Mouse (Mus musculus) CD8-positive naive resting alpha-beta T cell, adult 2 months (primary cell): ENCODE results near the gene Hoxd3.
A peak's percentile ranks its signal among the peaks of the same experiment; 100 is the strongest.

Experiments
- DNase-seq, 2 experiments: peaks; one replicate each; pipeline ENCODE4 v3.0.0; 2022; ENCODE audit warnings: low read depth in 2 of 2, low spot score in 2 of 2

Hoxd3 gene

DNA sequence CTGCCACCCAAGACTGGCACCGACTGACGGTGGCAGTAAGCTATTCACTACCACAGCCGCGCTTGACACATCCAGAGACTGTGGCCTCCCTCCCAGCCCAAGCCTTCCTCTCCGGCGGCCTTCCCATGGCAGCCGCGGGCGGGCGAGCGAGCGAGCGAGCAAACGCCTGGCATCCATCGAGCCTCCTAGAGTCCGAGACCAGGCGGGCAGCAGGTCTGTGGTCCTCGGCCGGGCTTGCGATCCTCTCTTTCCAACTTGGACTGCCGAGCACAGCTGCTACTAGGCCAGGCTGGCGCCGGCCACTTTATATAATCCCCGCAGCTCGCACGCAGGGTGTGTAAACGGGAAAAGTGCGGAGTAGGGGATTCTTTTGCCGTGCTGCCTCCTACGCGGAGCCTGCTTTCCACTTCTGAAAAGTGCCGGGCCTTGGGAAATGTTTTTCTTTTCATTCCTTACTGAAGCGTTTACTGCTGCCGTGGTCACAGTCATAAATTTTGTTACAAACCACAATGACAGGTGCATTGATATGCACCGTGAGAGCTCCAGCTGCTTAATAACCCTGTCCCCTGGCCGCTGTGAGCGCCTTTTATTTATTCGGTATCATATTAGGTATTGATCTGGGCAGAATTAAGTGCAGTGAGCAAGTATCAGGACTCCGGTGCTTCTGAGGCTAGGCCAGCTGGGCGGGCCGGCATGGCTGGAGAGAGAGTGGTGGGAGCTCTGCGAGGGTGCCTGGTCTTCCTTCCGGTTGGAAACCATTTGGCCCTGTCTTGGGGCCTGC, 28.8 kb downstream of the Hoxd3 start:
- DNase-seq: no peak

DNA sequence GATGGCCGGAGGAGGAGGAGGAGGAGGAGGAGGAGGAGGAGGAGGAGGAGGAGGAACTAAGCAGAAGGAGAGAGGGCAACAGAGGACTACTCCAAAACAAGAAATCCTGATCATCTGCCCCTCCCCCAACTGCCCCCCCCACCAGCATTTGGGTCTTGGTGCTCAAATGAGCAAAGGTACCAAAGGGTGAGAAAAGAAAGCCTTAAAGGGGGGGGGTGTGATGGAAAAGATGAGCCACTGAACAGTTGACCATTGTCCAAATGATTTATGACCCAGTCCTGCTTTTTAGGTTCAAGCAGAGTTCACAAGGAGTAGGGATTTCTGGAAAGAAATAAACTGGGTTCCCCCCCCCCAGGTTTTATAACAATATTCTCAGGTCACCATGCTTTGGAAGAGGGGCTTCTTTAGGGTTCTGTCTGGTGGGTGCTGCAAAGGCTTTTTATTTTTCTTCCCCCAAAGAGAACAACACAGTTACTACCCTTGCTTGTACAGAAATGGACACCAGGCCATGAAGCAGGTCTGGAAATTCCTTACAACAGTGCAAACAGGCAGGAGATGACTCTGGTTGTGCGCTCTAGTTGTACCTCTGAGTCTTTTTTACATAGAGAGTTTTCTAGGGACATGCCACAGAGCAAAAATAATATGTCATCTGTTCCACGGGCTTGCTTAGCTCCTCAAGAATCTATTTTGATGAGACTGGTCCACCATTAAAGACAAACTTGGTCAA, 29.7 kb downstream of the Hoxd3 start:
- DNase-seq: no peak

DNA sequence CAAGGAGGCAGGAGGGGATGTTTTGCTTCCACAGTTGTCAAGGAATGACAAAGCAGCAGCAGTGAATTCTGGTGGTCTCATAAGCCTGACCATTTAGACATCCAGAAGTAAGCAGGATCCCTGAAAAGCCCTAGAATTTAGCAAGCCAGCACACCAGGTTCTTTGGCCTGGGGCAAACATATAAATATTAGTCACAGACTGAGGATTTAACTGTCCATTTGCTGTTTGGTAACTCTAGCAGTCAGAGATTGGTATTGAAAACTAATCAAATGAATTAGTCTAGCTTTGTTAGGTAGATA, 30.2 kb downstream of the Hoxd3 start:
- DNase-seq: no peak

DNA sequence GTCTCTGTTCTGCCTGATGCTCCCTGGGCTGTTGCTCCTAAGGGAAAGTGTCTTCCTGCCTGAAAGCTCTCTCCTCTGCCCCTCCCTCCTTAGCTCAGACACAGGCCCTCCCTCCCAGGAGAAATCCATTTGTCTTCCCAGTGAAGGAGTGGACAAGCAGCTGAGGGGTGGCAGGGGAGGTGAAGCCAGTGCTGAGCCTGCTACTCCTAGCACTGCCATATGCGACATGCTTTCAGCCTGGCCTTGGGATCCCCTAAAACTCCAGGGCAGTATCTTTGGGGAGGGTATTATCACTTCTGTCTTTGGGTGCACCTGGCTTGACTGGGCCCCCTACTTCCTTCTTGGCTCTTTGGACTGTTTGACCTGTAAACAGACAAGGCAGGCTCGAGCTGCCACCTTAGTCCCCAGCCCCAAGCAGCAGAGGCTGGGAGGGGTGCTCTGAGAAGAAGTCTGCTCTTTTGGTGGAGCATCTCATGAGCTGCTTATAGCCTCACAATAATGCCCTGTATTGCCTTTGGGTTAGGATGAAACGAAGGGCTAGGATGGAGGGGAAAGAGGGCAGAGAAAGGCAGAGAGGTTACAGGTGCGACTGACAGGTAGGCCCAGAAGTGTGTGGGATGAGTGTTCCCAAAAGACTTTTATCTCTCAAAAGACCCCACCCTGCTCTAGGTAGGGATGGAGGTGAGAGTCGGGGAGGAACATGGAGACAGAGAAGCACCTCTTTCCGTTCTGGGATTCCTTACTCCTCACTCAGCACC, 34.0 kb downstream of the Hoxd3 start:
- DNase-seq: no peak

DNA sequence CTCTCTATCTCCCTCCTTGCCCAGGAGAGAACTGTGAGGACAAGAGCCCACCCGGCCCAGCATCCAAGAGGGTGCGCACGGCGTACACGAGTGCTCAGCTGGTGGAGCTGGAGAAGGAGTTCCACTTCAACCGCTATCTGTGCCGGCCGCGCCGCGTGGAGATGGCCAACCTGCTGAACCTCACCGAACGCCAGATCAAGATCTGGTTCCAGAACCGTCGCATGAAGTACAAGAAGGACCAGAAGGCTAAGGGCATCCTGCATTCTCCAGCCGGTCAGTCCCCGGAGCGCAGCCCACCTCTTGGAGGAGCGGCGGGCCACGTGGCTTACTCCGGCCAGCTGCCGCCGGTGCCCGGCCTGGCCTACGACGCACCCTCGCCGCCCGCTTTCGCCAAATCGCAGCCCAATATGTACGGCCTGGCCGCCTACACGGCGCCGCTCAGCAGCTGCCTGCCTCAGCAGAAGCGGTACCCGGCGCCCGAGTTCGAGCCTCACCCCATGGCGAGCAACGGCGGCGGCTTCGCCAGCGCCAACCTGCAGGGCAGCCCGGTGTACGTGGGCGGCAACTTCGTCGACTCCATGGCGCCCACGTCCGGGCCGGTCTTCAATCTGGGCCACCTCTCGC, 34.7 kb downstream of the Hoxd3 start:
- no peak for DNase-seq

DNA sequence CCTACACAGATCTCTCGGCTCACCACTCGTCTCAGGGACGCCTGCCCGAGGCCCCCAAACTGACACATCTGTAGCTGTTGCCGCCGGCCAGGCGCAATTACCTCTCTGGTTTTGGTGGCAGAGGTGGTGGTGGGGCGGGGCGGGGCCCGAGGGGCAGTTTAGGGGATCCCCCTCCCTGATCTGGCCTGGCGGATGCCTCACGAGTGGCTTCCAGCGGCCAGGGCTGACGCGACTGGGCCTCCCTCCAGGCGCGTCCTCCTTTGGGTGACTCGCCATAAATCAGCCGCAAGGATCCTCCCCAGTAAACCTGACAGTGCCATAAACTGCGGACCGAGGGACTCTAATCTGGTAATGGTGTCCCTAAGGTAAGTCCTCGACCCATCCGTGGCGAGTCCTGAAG, 35.3 kb downstream of the Hoxd3 start:
- no peak for DNase-seq

DNA sequence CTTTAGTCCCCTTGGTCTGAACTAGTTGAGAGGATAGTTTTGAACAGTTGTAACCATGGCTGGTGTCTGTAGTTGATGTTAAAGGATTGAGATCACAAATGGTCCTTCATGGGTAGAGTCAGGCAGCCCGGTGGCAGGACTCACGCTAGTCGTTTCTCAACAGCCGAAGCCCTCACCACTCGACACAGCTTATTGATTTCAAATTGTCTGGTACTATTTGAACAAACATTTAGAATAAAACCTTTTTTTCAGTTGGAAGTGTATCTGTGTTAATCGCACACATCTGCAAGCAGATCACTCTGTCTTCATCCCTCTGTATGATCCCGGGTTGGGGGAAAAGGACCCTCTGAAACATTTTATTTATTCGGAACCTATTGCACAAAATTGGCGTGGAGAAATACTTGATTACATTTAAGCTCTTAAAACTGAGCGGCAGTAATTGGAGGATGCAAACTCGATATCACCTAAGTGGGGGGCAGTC, 36.0 kb downstream of the Hoxd3 start:
- no peak for DNase-seq

DNA sequence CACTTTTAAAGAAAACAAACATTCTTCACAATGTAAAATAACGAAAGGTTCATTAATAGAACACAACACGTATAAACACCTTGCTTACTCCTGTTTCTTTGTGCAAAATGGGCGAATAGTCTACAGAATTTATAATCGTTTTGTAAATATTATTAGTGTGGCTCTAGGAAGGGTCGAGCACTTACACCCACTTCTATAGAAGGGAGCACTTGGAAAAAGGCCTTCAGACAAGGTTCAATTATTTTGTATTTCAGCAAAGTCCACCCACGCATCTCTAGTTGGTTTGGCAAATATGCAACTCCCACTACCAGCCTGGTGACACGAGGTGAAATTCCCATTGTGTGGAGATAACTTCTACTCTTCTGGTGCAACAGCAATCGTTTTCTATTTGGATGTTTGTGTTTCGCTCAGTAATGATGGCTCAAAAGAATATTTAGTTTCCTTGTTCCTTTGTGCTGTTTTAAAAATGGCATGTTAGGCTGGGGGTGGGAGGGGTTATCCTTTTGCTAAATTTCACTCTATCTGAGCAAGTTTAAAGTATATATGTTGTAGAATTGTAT, 36.8 kb downstream of the Hoxd3 start:
- no peak for DNase-seq

DNA sequence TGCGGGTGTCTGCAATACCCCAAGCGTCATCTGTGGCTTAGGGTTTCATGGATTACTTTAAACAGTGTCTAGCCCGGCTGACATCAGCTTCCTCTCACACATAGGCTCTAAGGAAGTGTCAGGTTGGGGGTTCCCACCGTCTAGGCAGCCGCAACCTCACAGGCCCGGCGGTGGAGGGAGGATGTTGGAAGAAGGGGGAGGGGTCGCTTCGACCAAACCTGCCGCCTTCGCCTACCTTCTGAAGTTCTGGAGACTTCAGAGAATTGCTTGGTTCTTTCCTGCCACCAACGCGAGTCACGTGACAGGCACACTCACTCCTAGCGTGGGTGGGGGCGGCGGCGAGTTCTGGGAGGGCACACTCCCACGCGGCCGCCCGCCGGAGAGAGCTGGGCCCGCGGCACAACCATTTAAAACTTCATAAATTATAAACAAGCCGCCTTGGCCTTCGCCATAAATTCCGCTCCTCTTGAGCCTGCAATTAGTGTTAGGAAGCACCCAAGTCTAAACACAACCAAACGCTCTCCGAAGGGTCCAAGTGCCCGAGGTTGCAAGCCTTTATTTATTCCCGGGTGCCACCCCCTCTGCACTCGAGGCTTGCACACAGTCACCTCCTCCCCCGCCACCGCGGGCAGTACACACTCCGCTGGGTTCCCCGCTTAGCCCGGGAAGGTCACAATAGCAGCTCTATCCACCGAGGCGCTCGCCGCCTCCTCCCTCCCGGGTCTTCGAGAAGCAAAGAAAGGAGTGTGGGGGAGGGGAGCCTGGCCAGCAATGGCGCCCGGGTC, 37.8 kb downstream of the Hoxd3 start:
- peak; percentile 43 to 59 for DNase-seq

DNA sequence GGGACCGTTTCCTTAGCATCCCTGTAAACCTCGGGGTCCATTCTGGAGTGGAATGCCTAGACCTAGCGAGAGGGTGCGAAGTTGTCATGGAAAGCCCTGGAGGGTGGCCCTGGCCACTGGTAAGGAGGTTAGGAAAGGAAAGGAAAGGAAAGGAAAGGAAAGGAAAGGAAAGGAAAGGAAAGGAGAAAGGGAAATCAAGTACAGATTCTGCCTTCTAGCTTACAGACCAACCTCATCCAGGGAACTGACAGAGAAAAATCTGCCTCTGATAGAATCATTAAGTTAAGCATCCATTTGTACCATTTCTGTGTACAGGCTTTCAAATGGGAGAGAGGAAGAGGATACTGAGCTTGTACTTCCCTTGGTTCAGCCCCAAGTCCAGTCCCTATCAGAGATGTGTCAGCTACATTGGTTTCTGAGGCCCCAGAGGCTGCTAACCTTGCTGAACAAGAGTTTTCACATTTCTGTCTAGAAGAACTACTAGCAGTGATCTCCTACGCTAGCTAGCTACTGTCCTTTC, 39.1 kb downstream of the Hoxd3 start:
- DNase-seq: no peak

DNA sequence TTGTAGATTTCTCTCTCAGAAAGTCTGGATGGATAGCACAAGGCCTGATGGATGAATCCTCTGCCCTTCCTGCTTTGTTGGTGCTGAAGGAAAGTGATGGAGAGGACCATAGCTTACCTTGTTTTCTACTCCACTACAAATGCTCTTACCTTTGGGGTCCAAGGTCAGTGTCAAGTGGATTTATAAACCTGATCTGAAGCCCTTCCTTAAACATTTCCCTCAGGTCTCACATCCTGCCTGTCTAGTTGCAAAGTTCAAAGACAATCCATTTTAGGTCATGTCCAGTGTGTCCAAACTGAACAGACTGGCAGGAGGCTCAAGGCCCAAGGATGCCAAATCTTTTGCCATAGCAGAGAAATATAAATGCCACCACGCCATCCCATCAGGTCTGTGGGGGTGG, 40.1 kb downstream of the Hoxd3 start:
- no peak for DNase-seq

DNA sequence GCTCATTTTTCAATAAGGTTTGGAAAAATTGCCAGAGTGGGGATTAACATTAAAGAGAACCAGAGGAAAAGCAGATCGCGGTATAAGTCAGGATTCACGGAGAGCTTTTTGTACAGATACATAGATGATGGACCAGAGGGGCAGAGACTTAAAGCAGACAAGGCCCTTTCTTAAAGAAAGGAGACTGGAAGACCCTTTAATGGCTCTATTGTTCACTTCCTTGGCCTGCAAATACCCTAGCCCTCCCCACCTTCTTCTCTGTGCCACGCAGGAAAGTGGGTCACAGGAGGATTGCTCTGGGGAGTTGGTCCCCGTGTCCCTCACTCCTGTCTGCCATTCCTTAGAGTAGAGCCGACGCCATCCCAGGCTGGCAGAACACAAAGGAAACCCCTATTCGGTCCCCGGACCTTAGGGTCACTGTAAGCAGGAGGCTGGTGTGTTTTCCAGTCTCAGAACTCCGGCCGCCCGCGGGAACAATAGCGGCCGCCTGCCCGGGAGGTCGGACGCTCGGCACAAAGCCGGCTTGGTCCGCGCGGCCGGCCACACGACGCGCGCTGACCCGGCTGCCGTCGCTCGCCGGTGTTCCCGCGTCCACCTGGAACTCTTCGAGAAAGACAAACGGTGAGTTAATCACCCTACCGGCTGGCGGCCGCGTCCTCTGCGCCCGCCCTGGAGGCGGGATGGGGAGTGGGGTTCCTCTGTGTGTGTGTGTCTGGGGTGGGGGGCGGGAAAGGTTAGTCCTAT, 40.9 kb downstream of the Hoxd3 start:
- DNase-seq: no peak

DNA sequence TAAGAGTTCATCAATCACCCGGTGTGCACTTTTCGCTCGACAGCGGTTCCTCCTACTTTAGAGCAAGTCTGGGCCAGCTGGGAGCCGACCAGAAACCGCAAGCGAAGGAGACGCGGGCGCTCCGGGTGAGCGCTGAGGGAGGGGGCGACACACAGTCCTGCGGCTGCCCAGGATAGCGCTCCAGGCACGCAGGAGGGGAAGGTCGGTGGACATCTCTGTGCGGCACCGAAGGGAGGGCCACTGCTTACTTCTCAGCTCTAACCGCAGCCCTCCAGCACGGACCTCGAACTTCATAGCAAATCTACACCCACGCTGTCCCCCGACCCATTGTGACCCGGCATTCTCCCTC, 41.4 kb downstream of the Hoxd3 start:
- DNase-seq: no peak

DNA sequence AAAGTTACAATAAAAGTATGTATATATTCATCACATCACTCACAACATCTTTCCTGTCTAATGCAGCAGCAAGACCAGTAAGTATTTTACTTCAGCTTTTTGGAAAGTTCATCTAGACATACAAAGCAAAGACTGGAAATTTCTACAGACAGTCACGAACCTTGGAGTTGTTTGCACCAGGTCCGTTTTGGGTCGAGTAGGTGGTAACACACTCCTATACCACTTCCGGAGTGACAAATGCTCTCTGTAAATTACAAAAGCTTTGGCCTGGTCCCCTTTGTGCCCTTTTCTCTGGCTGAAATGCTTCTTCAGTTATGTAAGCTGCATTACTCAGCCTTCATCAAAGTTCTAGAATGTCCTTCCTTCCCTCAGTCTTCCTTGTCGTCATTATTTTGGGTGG, 42.0 kb downstream of the Hoxd3 start:
- DNase-seq: no peak

DNA sequence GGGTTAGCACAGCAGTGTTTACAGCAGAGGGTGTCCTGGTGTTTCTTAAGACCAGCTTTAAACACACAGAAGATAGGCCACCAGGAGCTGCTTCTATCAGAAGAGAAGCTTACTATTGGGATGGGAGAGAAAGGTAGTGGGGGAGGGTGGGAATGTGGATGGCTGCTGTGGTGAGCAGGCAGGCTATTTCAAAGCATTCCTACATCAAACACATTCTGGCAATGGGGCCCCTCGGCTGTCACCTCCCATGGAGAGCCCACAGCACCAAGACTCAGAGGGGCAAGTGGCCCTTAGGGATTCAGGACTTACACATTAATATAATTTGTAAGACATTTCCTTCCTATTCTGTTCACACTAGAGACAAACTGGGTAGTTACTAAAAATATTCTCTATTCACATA, 48.4 kb downstream of the Hoxd3 start:
- DNase-seq: no peak

DNA sequence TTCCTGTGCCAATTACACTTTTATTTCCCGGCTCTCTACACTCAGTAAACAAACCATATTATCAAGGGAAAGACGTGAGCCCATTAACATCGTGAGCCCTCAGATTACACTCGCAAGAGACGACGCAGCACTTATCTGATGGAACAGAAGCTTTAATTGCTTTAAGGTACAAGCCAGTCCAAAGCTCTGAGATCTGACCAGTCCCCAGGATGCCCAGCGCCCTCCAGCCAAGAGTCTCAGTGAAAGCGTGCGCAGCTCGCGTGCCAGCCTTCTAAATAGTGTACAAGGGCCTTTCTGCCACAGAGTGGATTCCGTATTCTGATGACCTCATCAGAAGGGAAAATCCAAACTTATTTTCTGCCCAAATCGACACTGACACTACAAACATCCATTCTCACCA, 50.2 kb downstream of the Hoxd3 start:
- DNase-seq: no peak

DNA sequence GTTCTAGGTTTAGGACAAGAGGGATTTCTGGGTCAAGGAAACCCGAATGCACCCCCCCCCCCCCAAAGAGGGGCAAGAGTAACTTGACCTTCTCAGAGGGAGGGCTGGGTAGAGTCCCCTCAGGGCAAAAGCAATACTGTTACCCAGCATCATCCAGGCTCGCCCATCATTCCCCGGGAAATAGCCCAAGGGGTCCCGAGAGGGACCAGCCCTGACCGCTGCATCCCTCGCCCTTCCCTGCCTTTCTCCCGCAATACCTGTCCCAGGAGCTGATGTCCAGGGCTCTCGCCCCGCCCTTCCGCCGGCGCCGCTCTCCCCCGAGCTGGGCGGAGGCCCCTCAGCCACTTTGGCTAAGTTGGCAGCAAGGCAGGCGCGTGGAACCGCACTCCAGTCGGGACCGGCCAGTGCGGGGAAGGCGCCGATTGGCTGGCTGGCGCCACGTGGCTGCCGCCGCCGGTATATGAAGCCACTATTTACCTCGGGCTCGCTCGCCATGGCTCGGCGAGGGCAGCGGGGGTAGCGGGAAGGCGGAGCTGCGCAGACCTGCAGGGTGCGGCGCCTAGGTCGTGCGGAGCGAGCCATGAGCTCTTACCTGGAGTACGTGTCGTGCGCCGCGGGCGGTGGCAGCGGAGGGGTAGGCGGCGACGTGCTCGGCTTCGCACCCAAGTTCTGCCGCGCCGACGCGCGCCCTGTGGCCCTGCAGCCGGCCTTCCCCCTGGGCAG, 51.0 kb downstream of the Hoxd3 start, which contains the start of gene Hoxd1:
Gene Hoxd1 (plus strand): TSS at position 459 of the 723 bp plus-strand sequence.
- DNase-seq: no peak

DNA sequence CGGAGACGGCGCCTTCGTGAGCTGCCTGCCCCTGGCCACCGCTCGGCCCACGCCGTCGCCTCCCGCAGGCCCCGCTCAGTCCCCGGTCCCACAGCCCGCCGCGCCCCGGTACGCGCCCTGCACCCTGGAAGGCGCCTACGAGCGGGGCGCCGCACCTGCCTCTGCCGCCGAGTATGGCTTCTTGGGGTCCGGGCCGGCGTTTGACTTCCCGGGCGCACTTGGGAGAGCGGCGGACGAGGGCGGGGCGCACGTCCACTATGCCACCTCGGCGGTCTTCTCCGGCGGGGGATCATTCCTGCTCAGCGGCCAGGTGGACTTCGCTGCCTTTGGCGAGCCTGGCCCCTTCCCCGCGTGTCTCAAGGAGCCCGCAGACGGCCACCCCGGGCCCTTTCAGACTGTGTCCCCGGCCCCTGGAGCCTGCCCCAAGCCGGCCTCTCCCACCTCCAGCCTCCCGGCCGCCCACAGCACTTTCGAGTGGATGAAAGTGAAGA, 51.6 kb downstream of the Hoxd3 start:
- no peak for DNase-seq

DNA sequence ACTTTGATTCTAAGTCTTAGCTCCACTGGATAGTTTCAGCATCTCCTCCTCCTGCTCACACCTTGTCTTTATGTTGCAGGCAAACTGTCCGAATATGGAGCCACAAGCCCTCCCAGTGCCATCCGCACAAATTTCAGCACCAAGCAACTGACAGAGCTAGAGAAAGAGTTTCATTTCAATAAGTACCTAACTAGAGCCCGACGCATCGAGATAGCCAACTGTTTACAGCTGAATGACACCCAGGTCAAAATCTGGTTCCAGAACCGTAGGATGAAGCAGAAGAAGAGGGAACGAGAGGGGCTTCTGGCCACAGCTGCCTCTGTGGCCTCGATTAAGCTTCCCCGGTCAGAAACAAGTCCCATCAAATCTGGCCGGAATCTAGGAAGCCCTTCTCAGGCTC, 52.2 kb downstream of the Hoxd3 start:
- DNase-seq: no peak
